Mouse (Mus musculus): Measurements from ENCODE around the gene Zcwpw1. TPM values are rescaled to one million over a fixed set of nuclear protein-coding genes. Genes with fewer than 3 reads are reported as not detected.
A peak's percentile ranks its signal among the peaks of the same experiment; 100 is the strongest.
"Not testable (repeated sequence)": the region's sequence is repeated elsewhere in the genome, so short reads cannot be mapped to it uniquely, and the experiment has no call there.

The Zcwpw1 gene
- polyA plus RNA-seq, 1 experiment from 2014 or later = 9.6 TPM

DNA sequence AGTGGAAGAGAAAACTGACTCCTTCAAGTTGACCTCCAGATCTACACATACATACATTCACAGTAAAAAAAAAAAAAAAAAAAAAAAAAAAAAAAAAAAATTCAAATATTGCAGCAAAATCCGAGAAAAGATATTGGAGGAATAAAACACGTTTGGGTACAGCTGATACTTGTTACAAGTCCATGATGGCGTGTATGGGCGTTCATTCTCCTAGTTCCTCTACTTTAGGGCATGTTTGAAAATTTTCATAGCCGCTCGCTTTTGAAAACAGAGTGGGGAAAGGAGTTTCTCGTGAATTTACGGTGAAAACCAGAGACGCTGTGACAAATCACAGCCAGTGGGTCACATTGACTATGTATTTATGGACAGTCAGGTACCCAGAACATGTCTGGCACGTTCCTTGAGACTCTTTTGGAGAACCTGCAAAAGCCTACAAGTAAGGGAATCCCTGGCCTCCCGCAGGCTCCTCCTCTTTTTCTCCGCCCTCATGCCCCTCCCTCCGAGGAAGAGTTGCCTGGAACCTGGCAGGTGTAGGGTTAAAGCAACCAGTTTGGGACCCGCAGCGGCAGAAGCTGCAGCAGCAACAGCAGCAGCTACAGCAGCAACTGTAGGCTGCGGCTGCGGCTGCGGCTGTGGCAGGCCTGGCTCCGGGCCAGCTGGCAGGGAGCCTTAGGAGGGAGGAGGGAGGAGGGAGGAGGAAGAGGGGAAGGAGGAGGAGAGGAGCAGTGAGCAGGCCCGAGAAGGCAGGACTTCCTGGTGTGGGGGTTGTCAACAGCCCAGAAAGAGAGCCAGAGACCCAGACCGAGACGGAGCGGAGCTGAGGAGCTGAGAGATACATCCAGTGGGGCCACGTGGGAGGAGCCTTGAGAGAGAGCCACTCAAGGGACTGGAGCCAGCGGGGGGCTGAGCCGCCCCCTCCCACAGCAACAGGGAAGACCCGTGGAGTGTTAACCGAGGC, 42.1 kb upstream of the Zcwpw1 start, which contains the start of gene Tsc22d4:
Gene Tsc22d4 (plus strand): TSS at position 517 of the 958 bp plus-strand sequence.
- H3K27me3 ChIP-seq (ENCODE audit: control insufficient read depth, insufficient read depth, low read length) = no peaks in the 10 kb centered on the region
- H3K4me2 ChIP-seq (ENCODE audit: low read depth, low read length) = peak within 1 kb of the TSS; percentile 98
- peak; percentile 87 for ATAC-seq (replicated peaks; ENCODE audit: extremely low read depth, insufficient read depth, low FRiP score)
- peaks cover 29% of the 10 kb centered on the region for H3K4me1 ChIP-seq (ENCODE audit: control insufficient read depth, insufficient read depth, low read length)
- peak within 1 kb of the TSS; percentile 98 for H3K9ac ChIP-seq (ENCODE audit: low read length)
- peak within 1 kb of the TSS; percentile 95 for H3K4me3 ChIP-seq (ENCODE audit: low read length)
- no peaks in the 10 kb centered on the region for H3K9me3 ChIP-seq (replicated peaks; ENCODE audit: control insufficient read depth, low read length)
- 5% methylated on average over 28 of the region's 28 CpGs for WGBS
- peak within 1 kb of the TSS; percentile 97 for H3K27ac ChIP-seq (ENCODE audit: low read length)
- no peaks in the 10 kb centered on the region for H3K36me3 ChIP-seq (ENCODE audit: control insufficient read depth, insufficient read depth)

DNA sequence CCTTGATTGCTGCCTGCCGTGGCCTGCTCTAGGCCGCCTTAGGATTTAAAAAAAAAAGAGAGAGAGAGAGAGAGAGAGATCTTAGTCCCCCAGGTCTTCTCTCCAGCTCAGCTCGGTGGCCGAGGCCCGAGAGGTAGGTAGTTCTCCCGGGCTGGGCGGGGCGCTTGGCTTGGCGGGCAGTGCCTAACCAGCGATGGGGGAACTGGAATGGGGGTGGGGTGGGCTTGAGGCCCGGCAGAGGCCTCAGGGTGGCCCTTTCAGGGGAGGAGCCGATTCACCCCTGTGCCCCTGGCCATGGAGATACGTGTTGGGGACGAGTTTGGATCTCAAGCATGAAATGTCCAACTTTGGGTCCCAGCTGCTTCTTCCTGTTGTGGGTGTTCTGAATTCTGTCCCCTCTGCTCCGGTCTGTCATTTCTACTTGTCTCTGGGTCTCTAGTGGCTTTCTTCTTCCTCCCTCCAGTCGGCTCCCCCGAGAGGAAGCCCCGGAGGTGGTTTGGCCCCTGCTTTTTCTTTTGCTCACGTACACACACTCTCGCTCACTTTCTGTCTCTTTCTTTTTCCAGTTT, 41.2 kb upstream of the Zcwpw1 start:
- peak overlapping the region; percentile 97 for H3K27ac ChIP-seq (ENCODE audit: low read length)
- peaks cover 38% of the 10 kb centered on the region for H3K4me1 ChIP-seq (ENCODE audit: control insufficient read depth, insufficient read depth, low read length)
- no peaks in the 10 kb centered on the region for H3K27me3 ChIP-seq (ENCODE audit: control insufficient read depth, insufficient read depth, low read length)
- peaks cover 2% of the 10 kb centered on the region for H3K36me3 ChIP-seq (ENCODE audit: control insufficient read depth, insufficient read depth)
- 0% methylated on average over 20 of the region's 20 CpGs for WGBS
- peak; percentile 39 for ATAC-seq (replicated peaks; ENCODE audit: extremely low read depth, insufficient read depth, low FRiP score)
- H3K9ac ChIP-seq (ENCODE audit: low read length) = peak overlapping the region; percentile 98
- H3K4me3 ChIP-seq (ENCODE audit: low read length) = peak overlapping the region; percentile 95
- no peaks in the 10 kb centered on the region for H3K9me3 ChIP-seq (replicated peaks; ENCODE audit: control insufficient read depth, low read length)
- H3K4me2 ChIP-seq (ENCODE audit: low read depth, low read length) = peak overlapping the region; percentile 98

DNA sequence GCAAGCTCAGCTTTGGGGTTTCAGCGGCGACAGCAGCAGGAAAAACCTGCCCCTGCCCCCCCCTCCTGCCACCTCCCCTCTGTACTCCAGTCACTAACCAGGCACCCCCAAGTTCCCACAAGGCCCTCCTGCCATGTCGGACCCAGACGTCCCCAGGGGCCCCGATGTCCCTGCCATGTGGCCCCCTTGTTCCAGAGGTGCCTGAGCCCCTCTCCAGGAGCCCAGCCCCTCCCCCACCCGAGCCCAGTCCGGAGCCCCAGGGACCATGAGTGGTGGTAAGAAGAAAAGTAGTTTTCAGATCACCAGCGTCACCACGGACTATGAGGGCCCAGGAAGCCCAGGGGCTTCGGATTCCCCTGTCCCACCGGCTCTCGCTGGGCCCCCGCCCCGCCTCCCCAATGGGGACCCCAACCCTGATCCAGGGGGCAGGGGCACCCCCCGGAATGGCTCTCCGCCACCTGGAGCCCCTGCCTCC, 40.7 kb upstream of the Zcwpw1 start:
- peak overlapping the region; percentile 97 for H3K27ac ChIP-seq (ENCODE audit: low read length)
- H3K4me2 ChIP-seq (ENCODE audit: low read depth, low read length) = peak overlapping the region; percentile 98
- peak overlapping the region; percentile 95 for H3K4me3 ChIP-seq (ENCODE audit: low read length)
- WGBS = under 1% methylated on average over 16 of the region's 16 CpGs
- H3K9ac ChIP-seq (ENCODE audit: low read length) = peak overlapping the region; percentile 98
- H3K9me3 ChIP-seq (replicated peaks; ENCODE audit: control insufficient read depth, low read length) = no peaks in the 10 kb centered on the region
- H3K36me3 ChIP-seq (ENCODE audit: control insufficient read depth, insufficient read depth) = peaks cover 7% of the 10 kb centered on the region
- H3K27me3 ChIP-seq (ENCODE audit: control insufficient read depth, insufficient read depth, low read length) = no peaks in the 10 kb centered on the region
- peaks cover 40% of the 10 kb centered on the region for H3K4me1 ChIP-seq (ENCODE audit: control insufficient read depth, insufficient read depth, low read length)
- no peak for ATAC-seq (replicated peaks; ENCODE audit: extremely low read depth, insufficient read depth, low FRiP score)

DNA sequence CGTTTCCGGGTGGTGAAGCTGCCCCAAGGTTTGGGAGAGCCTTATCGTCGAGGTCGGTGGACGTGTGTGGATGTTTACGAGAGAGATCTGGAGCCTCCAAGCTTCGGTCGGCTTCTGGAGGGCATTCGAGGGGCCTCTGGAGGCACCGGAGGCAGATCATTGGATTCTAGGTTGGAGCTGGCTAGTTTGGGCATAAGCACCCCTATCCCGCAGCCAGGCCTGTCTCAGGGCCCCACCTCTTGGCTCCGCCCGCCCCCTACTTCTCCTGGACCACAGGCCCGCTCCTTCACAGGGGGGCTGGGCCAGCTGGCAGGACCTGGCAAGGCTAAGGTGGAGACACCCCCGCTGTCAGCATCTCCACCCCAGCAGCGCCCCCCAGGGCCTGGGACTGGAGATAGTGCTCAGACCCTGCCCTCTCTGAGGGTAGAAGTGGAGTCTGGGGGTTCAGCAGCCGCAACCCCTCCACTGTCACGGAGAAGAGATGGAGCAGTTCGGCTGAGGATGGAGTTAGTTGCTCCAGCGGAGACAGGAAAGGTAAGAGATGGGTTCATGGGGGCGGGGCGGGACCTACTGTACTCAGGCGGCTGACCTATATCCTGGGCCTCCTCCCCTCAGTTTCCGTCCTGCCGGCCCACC, 40.2 kb upstream of the Zcwpw1 start:
- WGBS = under 1% methylated on average over 26 of the region's 26 CpGs
- Histone ChIP-seq H3K27ac (ENCODE audit: low read length) (peak overlapping the region; percentile 97), H3K4me2 (ENCODE audit: low read depth, low read length) (peak overlapping the region; percentile 98), H3K9ac (ENCODE audit: low read length) (peak overlapping the region; percentile 98), H3K27me3 (ENCODE audit: control insufficient read depth, insufficient read depth, low read length) (no peaks in the 10 kb centered on the region), H3K9me3 (replicated peaks; ENCODE audit: control insufficient read depth, low read length) (no peaks in the 10 kb centered on the region), H3K4me3 (ENCODE audit: low read length) (peak overlapping the region; percentile 95), H3K36me3 (ENCODE audit: control insufficient read depth, insufficient read depth) (peaks cover 12% of the 10 kb centered on the region), H3K4me1 (ENCODE audit: control insufficient read depth, insufficient read depth, low read length) (peaks cover 45% of the 10 kb centered on the region)
- 0 out of 2 replicates have a peak, but pooled peaks have one; percentile 14 for ATAC-seq (replicated peaks; ENCODE audit: extremely low read depth, insufficient read depth, low FRiP score)

DNA sequence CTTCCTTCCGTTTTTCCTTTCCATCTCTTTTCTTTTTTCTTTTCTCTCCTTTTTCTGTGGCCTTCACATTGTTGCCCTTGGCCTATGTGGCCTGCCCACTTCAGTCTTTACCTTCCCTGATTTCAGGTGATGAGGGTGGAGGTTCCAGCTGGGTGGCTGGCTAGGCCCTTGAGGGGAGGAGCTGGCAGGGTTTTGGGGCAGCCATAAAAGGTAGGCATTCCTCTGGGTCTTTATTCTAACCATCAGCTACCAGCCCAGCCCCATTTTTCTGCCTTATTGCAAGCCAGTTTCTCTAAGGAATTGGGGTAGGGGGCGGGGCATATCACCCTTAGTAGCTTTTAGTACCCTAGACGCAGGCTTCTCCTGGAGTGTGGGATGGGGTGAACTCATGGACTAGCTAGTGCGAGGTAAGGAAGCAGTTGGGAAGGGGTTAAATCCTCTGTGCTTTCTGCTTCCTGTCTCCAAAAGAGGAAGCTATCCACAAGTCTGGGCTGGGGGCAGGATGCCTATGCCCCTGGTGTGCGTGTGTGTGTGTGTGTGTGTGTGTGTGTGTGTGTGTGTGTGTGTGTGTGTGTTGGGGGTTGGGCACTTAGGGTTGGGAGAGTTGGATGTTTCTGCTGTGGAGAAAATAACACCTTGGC, 39.3 kb upstream of the Zcwpw1 start:
- 19% methylated on average over 5 of the region's 5 CpGs for WGBS
- peak overlapping the region; percentile 95 for H3K4me3 ChIP-seq (ENCODE audit: low read length)
- no peaks in the 10 kb centered on the region for H3K9me3 ChIP-seq (replicated peaks; ENCODE audit: control insufficient read depth, low read length)
- peaks cover 14% of the 10 kb centered on the region for H3K36me3 ChIP-seq (ENCODE audit: control insufficient read depth, insufficient read depth)
- no peak for ATAC-seq (replicated peaks; ENCODE audit: extremely low read depth, insufficient read depth, low FRiP score)
- H3K27ac ChIP-seq (ENCODE audit: low read length) = peak overlapping the region; percentile 97
- peak overlapping the region; percentile 98 for H3K9ac ChIP-seq (ENCODE audit: low read length)
- peaks cover 51% of the 10 kb centered on the region for H3K4me1 ChIP-seq (ENCODE audit: control insufficient read depth, insufficient read depth, low read length)
- H3K4me2 ChIP-seq (ENCODE audit: low read depth, low read length) = peak overlapping the region; percentile 98
- no peaks in the 10 kb centered on the region for H3K27me3 ChIP-seq (ENCODE audit: control insufficient read depth, insufficient read depth, low read length)

DNA sequence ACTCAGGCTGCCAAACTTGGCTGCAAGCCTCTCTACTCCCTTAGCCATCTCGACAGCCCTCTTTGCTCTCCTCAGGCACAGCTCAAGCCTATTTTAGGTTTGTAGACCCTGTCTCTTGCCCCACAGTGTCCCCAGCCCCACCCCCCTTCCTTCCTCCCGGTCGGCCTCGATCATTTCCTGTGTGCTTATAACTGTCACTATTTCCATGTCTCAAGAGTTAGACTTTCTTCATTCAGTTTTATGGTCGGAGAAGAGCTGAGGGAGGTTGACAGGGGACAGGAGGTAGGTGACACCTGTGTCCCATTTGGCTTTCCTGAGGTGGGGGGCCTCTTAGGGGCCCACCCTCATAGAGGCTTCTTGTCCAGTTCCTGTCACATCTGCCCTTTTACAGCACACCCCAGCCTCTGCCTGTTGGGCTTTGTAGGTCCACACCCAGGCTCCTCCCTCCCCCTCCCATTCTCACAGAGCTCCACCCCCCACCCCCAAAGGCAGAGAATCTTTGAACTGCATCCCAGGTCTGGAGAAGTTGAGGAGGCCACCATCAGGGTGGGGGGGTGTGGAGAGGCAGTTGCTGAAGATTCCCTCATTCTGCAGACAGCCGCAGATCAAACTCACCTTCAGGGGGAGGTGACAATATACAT, 38.3 kb upstream of the Zcwpw1 start:
- Histone ChIP-seq H3K36me3 (ENCODE audit: control insufficient read depth, insufficient read depth) (peaks cover 14% of the 10 kb centered on the region), H3K9ac (ENCODE audit: low read length) (peak overlapping the region; percentile 98), H3K4me1 (ENCODE audit: control insufficient read depth, insufficient read depth, low read length) (peaks cover 57% of the 10 kb centered on the region), H3K27me3 (ENCODE audit: control insufficient read depth, insufficient read depth, low read length) (no peaks in the 10 kb centered on the region), H3K4me3 (ENCODE audit: low read length) (peak overlapping the region; percentile 95), H3K9me3 (replicated peaks; ENCODE audit: control insufficient read depth, low read length) (no peaks in the 10 kb centered on the region), H3K27ac (ENCODE audit: low read length) (peak overlapping the region; percentile 97), H3K4me2 (ENCODE audit: low read depth, low read length) (peak overlapping the region; percentile 98)
- 34% methylated on average over 6 of the region's 6 CpGs for WGBS
- no peak for ATAC-seq (replicated peaks; ENCODE audit: extremely low read depth, insufficient read depth, low FRiP score)

DNA sequence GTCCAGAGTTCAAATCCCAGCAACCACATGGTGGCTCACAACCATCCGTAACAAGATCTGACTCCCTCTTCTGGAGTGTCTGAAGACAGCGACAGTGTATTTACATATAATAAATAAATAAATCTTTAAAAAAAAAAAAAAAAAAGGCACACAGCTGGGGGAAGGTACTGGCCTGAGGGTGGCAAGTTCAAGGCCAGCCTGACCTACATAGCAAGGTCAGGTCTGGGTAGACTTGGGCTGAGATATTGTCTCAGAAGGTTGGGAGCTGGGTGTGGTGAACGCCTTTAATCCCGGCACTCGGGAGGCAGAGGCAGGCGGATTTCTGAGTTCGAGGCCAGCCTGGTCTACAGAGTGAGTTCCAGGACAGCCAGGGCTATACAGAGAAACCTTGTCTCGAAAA, 37.4 kb upstream of the Zcwpw1 start:
- H3K27ac ChIP-seq (ENCODE audit: low read length) = not testable (repeated sequence)

DNA sequence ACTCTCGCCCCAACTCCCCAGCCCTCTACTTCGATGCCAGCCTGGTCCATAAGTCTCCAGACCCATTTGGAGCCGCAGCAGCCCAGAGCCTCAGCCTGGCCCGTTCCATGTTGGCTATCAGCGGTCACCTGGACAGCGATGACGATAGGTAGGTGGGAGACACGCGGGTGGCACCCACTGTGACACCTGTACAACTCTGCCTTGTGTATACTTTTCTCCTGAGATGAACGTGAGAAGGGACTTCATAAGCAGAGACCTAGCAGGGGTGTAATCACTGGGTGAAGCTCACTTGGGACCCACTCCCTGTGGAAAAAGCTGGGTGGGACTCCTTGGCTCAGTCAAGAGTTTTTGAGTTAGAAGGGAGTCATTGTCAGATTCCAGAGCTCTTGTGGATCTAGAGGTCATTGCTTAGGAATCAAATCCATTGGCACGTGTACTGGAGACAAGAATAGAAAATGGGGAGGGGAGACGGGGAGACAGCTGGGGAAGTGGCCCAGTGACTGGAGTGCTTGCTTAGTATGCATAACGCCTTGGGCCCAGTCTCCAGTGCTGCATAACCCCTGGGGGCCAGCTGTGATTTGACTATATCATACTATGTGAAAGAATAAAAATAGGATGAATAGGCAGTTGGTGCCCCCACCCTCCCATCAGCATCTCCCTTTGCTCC, 36.2 kb upstream of the Zcwpw1 start:
- Histone ChIP-seq H3K27me3 (ENCODE audit: control insufficient read depth, insufficient read depth, low read length) (no peaks in the 10 kb centered on the region), H3K36me3 (ENCODE audit: control insufficient read depth, insufficient read depth) (peaks cover 17% of the 10 kb centered on the region), H3K4me1 (ENCODE audit: control insufficient read depth, insufficient read depth, low read length) (peaks cover 60% of the 10 kb centered on the region), H3K9me3 (replicated peaks; ENCODE audit: control insufficient read depth, low read length) (no peaks in the 10 kb centered on the region), H3K9ac (ENCODE audit: low read length) (peak overlapping the region; percentile 55), H3K4me2 (ENCODE audit: low read depth, low read length) (peak overlapping the region; percentile 41), H3K4me3 (ENCODE audit: low read length) (no peak overlapping the region), H3K27ac (ENCODE audit: low read length) (peak overlapping the region; percentile 93)
- no peak; the same call in 1 of the 2 replicates for ATAC-seq (replicated peaks; ENCODE audit: extremely low read depth, insufficient read depth, low FRiP score)
- WGBS = 74% methylated on average over 13 of the region's 13 CpGs

More for the DNA sequence above, 37.4 kb upstream of the Zcwpw1 start:
- H3K9ac ChIP-seq (ENCODE audit: low read length); H3K27me3 ChIP-seq (ENCODE audit: control insufficient read depth, insufficient read depth, low read length); H3K4me2 ChIP-seq (ENCODE audit: low read depth, low read length); H3K4me3 ChIP-seq (ENCODE audit: low read length); H3K9me3 ChIP-seq (replicated peaks; ENCODE audit: control insufficient read depth, low read length); ATAC-seq (replicated peaks; ENCODE audit: extremely low read depth, insufficient read depth, low FRiP score): not testable (repeated sequence)
- 88% methylated on average over 7 of the region's 8 CpGs for WGBS
- peaks cover 14% of the 10 kb centered on the region for H3K36me3 ChIP-seq (ENCODE audit: control insufficient read depth, insufficient read depth)
- peaks cover 54% of the 10 kb centered on the region for H3K4me1 ChIP-seq (ENCODE audit: control insufficient read depth, insufficient read depth, low read length)

Measured in heart, embryonic 16.5 days (tissue).